ENCODE assay signal across 8 mouse cellular contexts in genomic region chr11:121847790-121848299, GRCm38 (mm10). TPM values are rescaled to one million over a fixed set of nuclear protein-coding genes. Genes with fewer than 3 reads are reported as not detected.
DNase-seq lines count a peak whose midpoint lies in the region; ATAC-seq and TF ChIP-seq lines count a peak whose summit lies in the region.

No protein-coding gene starts in this region.

- H3K4me2 ChIP-seq in hindbrain, embryonic 14.5 days (replicated peaks), result peak overlapping the region; percentile 76

- in situ Hi-C loops in Patski (cut with MboI; ENCODE audit: low pct_unique_long_range_greater_than_20kb), result no loop called here

- H3K36me3 ChIP-seq in hindbrain, embryonic 14.5 days (replicated peaks; ENCODE audit: control insufficient read depth, insufficient read depth), result no peaks in the 10 kb centered on the region

- DNase-seq in Patski (ENCODE audit: low read depth, low spot score), result no peak
- peak; percentile 83 to 86 for DNase-seq in cerebellum, postnatal 14 days
- DNase-seq in frontal cortex, postnatal 14 days (ENCODE audit: low spot score in 2 of 2), result peak; percentile 78 to 79
- peak; percentile 88 for DNase-seq in hindbrain, embryonic 14.5 days (ENCODE audit: low spot score)
- DNase-seq in layer of hippocampus, postnatal 25 days (ENCODE audit: extremely low spot score in 1 of 2, low spot score in 1 of 2), result peak; percentile 30 to 54
- peak; percentile 69 for DNase-seq in lung, postnatal 14 days
- peak; percentile 88 for DNase-seq in retina, embryonic 14.5 days (ENCODE audit: low spot score)
- peak; percentile 72 to 79 for DNase-seq in thymus, postnatal 36 days

- POLR2A ChIA-PET in Patski (lab: Charles Lee), result no interaction called here

- under 1% methylated on average over 11 of the region's 11 CpGs for WGBS in hindbrain, embryonic 14.5 days

- ATAC-seq in Patski, result peak; percentile 58
- ATAC-seq in hindbrain, embryonic 14.5 days (ENCODE audit: low FRiP score), result peak; percentile 100

- peak overlapping the region; percentile 71 for H3K9ac ChIP-seq in hindbrain, embryonic 14.5 days

- H3K4me1 ChIP-seq in hindbrain, embryonic 14.5 days (replicated peaks; ENCODE audit: control insufficient read depth, insufficient read depth, low read length), result peaks cover 5% of the 10 kb centered on the region; the same call in 1 of the 2 replicates

- no peaks in the 10 kb centered on the region for H3K27me3 ChIP-seq in Patski
- no peaks in the 10 kb centered on the region for H3K27me3 ChIP-seq in hindbrain, embryonic 14.5 days (ENCODE audit: control insufficient read depth, insufficient read depth, low read length)

- H3K4me3 ChIP-seq in hindbrain, embryonic 14.5 days (replicated peaks; ENCODE audit: low read length), result peak overlapping the region; percentile 42

- H3K9me3 ChIP-seq in hindbrain, embryonic 14.5 days (ENCODE audit: control insufficient read depth, low read length), result peaks cover 5% of the 10 kb centered on the region

- CTCF ChIA-PET in Patski (lab: Charles Lee), result no interaction called here

- H3K27ac ChIP-seq in hindbrain, embryonic 14.5 days, result peak overlapping the region; percentile 84

- TF ChIP-seq CTCF in Patski (IDR thresholded peaks at IDR 0.05), result no peak

RNA-seq across cellular contexts. Expression of gene Ptchd3, which starts 17.8 kb away (rescaled TPM):
- polyA plus RNA-seq in Patski (2021), result not detected
- polyA plus RNA-seq in hindbrain, embryonic 14.5 days (2014; fragmentation: Nextera tagmentation; extraction: Ambion mirVana), result not detected in 2 replicates
- not detected for total RNA-seq in layer of hippocampus, postnatal 25 days (2021)
